Mouse (Mus musculus) cerebellum, adult 2 months (tissue): ENCODE measurements around the gene Acly.

Source experiments
- CTCF ChIP-seq: fragments of 200-500 bp; IDR thresholded peaks from 2 replicates; pipeline ENCODE4 v1.5.1; 2011; ENCODE audit warnings: low read depth, mild to moderate bottlenecking, control low read depth, low read length, moderate library complexity, borderline replicate concordance; ENCODE audit not compliant: insufficient read depth
- POLR2A ChIP-seq: fragments of 200-500 bp; IDR thresholded peaks from 2 replicates; pipeline ENCODE4 v1.6.1; 2011; ENCODE audit warnings: low read length, control low read depth, borderline replicate concordance; ENCODE audit not compliant: insufficient read depth

DNA sequence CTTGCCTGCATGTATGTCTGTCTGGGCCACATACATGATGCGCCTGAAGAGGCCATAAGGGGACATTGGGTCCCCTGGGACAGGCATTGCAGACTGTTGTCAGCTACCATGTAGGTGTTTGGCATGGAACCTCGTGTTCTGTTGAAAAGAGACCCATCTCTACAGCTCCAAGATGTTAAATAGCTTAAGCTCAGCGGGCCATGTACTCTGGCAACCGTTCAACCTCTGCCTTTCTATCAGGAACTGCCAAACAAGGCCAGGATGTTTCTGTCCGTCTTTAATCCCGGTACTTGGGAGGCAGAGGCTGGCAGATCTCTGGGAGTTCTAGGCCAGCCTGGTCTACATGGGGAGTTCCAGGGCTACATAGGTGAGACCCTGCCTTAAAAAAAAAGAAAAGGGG is 85.2 kb downstream of the Acly start:
- TF ChIP-seq CTCF (no peak), POLR2A (no peak)
